Mouse (Mus musculus) brain, embryonic 14.5 days (tissue): ENCODE results near the gene 2010005H15Rik. TPM values are rescaled to one million over a fixed set of nuclear protein-coding genes. Genes with fewer than 3 reads are reported as not detected.
"Not testable (repeated sequence)": the region's sequence is repeated elsewhere in the genome, so short reads cannot be mapped to it uniquely, and the experiment has no call there.

Experiments used
- DNase-seq: peaks from one replicate; pipeline ENCODE4 v3.0.0-alpha.2; 2011; ENCODE audit warnings: low read depth
- CTCF ChIP-seq: fragments of 200-500 bp; IDR thresholded peaks from 2 replicates; pipeline ENCODE4 v1.5.1; 2012; ENCODE audit warnings: inconsistent platforms, mild to moderate bottlenecking, moderate library complexity, borderline replicate concordance; ENCODE audit not compliant: insufficient read depth, insufficient read length; ENCODE audit errors: extremely low read depth
- POLR2A ChIP-seq: fragments of 200-500 bp; IDR thresholded peaks from 2 replicates; pipeline ENCODE4 v1.6.1; 2012; ENCODE audit warnings: mild to moderate bottlenecking, inconsistent platforms, borderline replicate concordance; ENCODE audit not compliant: poor library complexity, insufficient read depth, insufficient read length, severe bottlenecking; ENCODE audit errors: extremely low read depth
- polyA plus RNA-seq: library from polyadenylated mRNA; depleted of rRNA; stranded (reverse); fragments of >200 nt; gene quantifications from 2 replicates; pipeline ENCODE4 v1.2.3, GENCODE M21; 2012; rRNA removed

Gene 2010005H15Rik
- not detected in 2 replicates for polyA plus RNA-seq

GRCm38 (mm10) chr16:36221168-36221567 lies at the start of gene 2010005H15Rik:
Gene 2010005H15Rik (plus strand): TSS chr16:36221468.
- not testable (repeated sequence) for DNase-seq

- DNase-seq, result no peak
- no peak for TF ChIP-seq POLR2A
Observed at GRCm38 (mm10) chr16:36176108-36176507, 45.2 kb upstream of the 2010005H15Rik start.

GRCm38 (mm10) chr16:36179910-36180309 lies 41.4 kb upstream of the 2010005H15Rik start:
- no peak for DNase-seq
- TF ChIP-seq POLR2A, result no peak
- TF ChIP-seq CTCF, result no peak

- not testable (repeated sequence) for DNase-seq
Observed at GRCm38 (mm10) chr16:36183912-36184311, 37.4 kb upstream of the 2010005H15Rik start, which contains the start of gene Gm5483. Gene Gm5483 (plus strand): TSS chr16:36184212.

- peak; percentile 1 for DNase-seq
- TF ChIP-seq CTCF, result no peak
- TF ChIP-seq POLR2A, result no peak
Observed at GRCm38 (mm10) chr16:36199226-36199625, 22.0 kb upstream of the 2010005H15Rik start.

GRCm38 (mm10) chr16:36203846-36204245 lies 17.4 kb upstream of the 2010005H15Rik start:
- TF ChIP-seq CTCF (no peak), POLR2A (no peak)
- no peak for DNase-seq

GRCm38 (mm10) chr16:36205684-36206083 lies 15.6 kb upstream of the 2010005H15Rik start:
- not testable (repeated sequence) for DNase-seq

GRCm38 (mm10) chr16:36209967-36210453 lies 11.3 kb upstream of the 2010005H15Rik start, which contains the start of gene Gm5416:
Gene Gm5416 (plus strand): TSS chr16:36210403.
- DNase-seq, result no peak
- TF ChIP-seq POLR2A (no peak), CTCF (no peak)

- DNase-seq, result not testable (repeated sequence)
Observed at GRCm38 (mm10) chr16:36260585-36260984, 39.3 kb downstream of the 2010005H15Rik start.

- not testable (repeated sequence) for DNase-seq
Observed at GRCm38 (mm10) chr16:36276796-36277195, 55.5 kb downstream of the 2010005H15Rik start, which contains the start of gene Stfa1. Gene Stfa1 (plus strand): TSS chr16:36276951.

GRCm38 (mm10) chr16:36289140-36289539 lies 67.9 kb downstream of the 2010005H15Rik start:
- TF ChIP-seq POLR2A (no peak), CTCF (no peak)
- no peak for DNase-seq

Other genes starting within 250 kb of the 2010005H15Rik start
- gene Kpna1, start 242.7 kb upstream of the 2010005H15Rik start, polyA plus RNA-seq, result 31.6 and 45.6 TPM in 2 replicates
- 7.3 TPM in 2 replicates for gene Wdr5b, start 180.3 kb upstream of the 2010005H15Rik start, polyA plus RNA-seq
- gene Fam162a, start 149.9 kb upstream of the 2010005H15Rik start, polyA plus RNA-seq, result 80.0 and 84.3 TPM in 2 replicates
- gene Ccdc58, start 149.8 kb upstream of the 2010005H15Rik start, polyA plus RNA-seq, result 21.5 and 27.8 TPM in 2 replicates
- gene Csta1, start 90.2 kb upstream of the 2010005H15Rik start, polyA plus RNA-seq, result 0.03 TPM in 1 of 2 replicates, not detected in the other
- 0.92 and 1.1 TPM in 2 replicates for gene Stfa2l1, start 64.7 kb upstream of the 2010005H15Rik start, polyA plus RNA-seq
- gene Gm5483, start 37.3 kb upstream of the 2010005H15Rik start, polyA plus RNA-seq, result 0.72 and 1.1 TPM in 2 replicates
- gene Gm5416, start 11.1 kb upstream of the 2010005H15Rik start, polyA plus RNA-seq, result not detected in 2 replicates
- 0.79 and 1.7 TPM in 2 replicates for gene Stfa1, start 55.5 kb downstream of the 2010005H15Rik start, polyA plus RNA-seq
- gene BC117090, start 112.9 kb downstream of the 2010005H15Rik start, polyA plus RNA-seq, result not detected in 2 replicates
- gene BC100530, start 146.3 kb downstream of the 2010005H15Rik start, polyA plus RNA-seq, result 0.94 and 1.6 TPM in 2 replicates
- gene Stfa2, start 187.0 kb downstream of the 2010005H15Rik start, polyA plus RNA-seq, result 0.33 TPM in 1 of 2 replicates, not detected in the other
- 0.82 and 1.8 TPM in 2 replicates for gene Stfa3, start 233.9 kb downstream of the 2010005H15Rik start, polyA plus RNA-seq